Mouse (Mus musculus): ENCODE measurements around the gene Tox3. TPM values are rescaled to one million over a fixed set of nuclear protein-coding genes. Genes with fewer than 3 reads are reported as not detected.

Tox3 gene
- polyA plus RNA-seq, 1 experiment from 2014 or later, result 16.7 TPM

DNA sequence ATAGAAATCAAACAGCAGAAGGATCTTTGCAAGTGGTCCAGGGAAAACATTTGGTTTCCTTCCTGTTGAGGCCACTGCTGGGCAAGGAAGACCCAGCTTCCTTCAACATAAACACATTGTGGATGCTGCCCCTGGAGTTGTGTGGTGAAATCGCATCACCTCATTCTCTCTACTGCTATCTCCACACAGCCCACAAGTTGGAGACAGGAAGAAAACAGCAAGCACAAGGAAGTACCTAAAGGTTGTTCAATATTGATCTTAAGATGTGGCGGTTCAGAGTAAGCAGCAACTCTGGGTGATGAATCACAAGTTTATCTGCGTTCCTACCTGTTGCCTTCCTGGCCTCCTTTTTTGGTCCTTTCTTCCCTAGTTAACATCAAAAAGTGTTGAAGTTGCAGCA lies 6.6 kb upstream of the Tox3 start:
- Histone ChIP-seq H3K9me3 (ENCODE audit: control insufficient read depth, low read length) (no peaks in the 10 kb centered on the region), H3K4me1 (replicated peaks; ENCODE audit: control insufficient read depth, insufficient read depth, low read length) (peaks cover 12% of the 10 kb centered on the region), H3K4me2 (ENCODE audit: low read length) (no peak overlapping the region), H3K27ac (ENCODE audit: low read length) (no peak overlapping the region), H3K9ac (replicated peaks; ENCODE audit: low read depth, low read length) (no peak overlapping the region), H3K27me3 (replicated peaks; ENCODE audit: control insufficient read depth, insufficient read depth, low read length) (no peaks in the 10 kb centered on the region), H3K4me3 (replicated peaks; ENCODE audit: low read length) (no peak overlapping the region), H3K36me3 (ENCODE audit: control insufficient read depth, insufficient read depth) (no peaks in the 10 kb centered on the region)
- WGBS, result 86% methylated on average over 3 of the region's 3 CpGs
- ATAC-seq, result no peak

GRCm38 (mm10) chr8:90353960-90354540 lies 5.9 kb upstream of the Tox3 start:
- H3K4me1 ChIP-seq (replicated peaks; ENCODE audit: control insufficient read depth, insufficient read depth, low read length), result peaks cover 14% of the 10 kb centered on the region
- no peak overlapping the region for H3K27ac ChIP-seq (ENCODE audit: low read length)
- 17% methylated on average over 16 of the region's 16 CpGs for WGBS
- H3K27me3 ChIP-seq (replicated peaks; ENCODE audit: control insufficient read depth, insufficient read depth, low read length), result no peaks in the 10 kb centered on the region
- peak overlapping the region; percentile 23 for H3K4me2 ChIP-seq (ENCODE audit: low read length)
- no peak overlapping the region for H3K4me3 ChIP-seq (replicated peaks; ENCODE audit: low read length)
- ATAC-seq, result no peak
- no peak overlapping the region for H3K9ac ChIP-seq (replicated peaks; ENCODE audit: low read depth, low read length)
- H3K36me3 ChIP-seq (ENCODE audit: control insufficient read depth, insufficient read depth), result no peaks in the 10 kb centered on the region
- H3K9me3 ChIP-seq (ENCODE audit: control insufficient read depth, low read length), result no peaks in the 10 kb centered on the region

DNA sequence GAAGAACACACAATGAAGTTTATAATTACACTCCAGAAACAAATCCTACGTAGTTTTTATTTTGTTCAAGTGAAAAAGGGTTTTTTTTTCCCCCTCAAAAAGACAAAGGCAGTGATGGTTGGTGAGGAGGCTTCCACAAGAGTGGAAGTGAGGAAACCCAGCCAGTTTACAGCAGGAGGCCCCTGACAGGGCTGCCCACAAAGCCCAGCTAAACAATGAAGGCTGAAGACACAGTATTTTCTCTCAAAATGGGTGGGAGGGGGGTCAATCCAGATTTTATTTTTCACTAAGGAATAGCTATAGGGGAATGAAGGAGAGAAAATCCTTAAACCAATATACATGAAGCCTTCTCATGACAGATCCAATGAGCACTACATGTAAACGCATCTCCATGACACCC lies 5.4 kb upstream of the Tox3 start:
- ATAC-seq, result no peak
- Histone ChIP-seq H3K9ac (replicated peaks; ENCODE audit: low read depth, low read length) (no peak overlapping the region), H3K27me3 (replicated peaks; ENCODE audit: control insufficient read depth, insufficient read depth, low read length) (no peaks in the 10 kb centered on the region), H3K4me3 (replicated peaks; ENCODE audit: low read length) (no peak overlapping the region), H3K4me1 (replicated peaks; ENCODE audit: control insufficient read depth, insufficient read depth, low read length) (peaks cover 20% of the 10 kb centered on the region), H3K36me3 (ENCODE audit: control insufficient read depth, insufficient read depth) (no peaks in the 10 kb centered on the region), H3K9me3 (ENCODE audit: control insufficient read depth, low read length) (no peaks in the 10 kb centered on the region), H3K27ac (ENCODE audit: low read length) (no peak overlapping the region), H3K4me2 (ENCODE audit: low read length) (no peak overlapping the region)
- WGBS, result 32% methylated on average over 2 of the region's 2 CpGs

GRCm38 (mm10) chr8:90352991-90353390 lies 4.8 kb upstream of the Tox3 start:
- H3K9me3 ChIP-seq (ENCODE audit: control insufficient read depth, low read length), result no peaks in the 10 kb centered on the region
- H3K9ac ChIP-seq (replicated peaks; ENCODE audit: low read depth, low read length), result no peak overlapping the region
- H3K4me2 ChIP-seq (ENCODE audit: low read length), result no peak overlapping the region
- no peaks in the 10 kb centered on the region for H3K36me3 ChIP-seq (ENCODE audit: control insufficient read depth, insufficient read depth)
- 46% methylated on average over 2 of the region's 2 CpGs for WGBS
- H3K27ac ChIP-seq (ENCODE audit: low read length), result no peak overlapping the region
- no peaks in the 10 kb centered on the region for H3K27me3 ChIP-seq (replicated peaks; ENCODE audit: control insufficient read depth, insufficient read depth, low read length)
- H3K4me3 ChIP-seq (replicated peaks; ENCODE audit: low read length), result no peak overlapping the region
- peaks cover 21% of the 10 kb centered on the region for H3K4me1 ChIP-seq (replicated peaks; ENCODE audit: control insufficient read depth, insufficient read depth, low read length)
- ATAC-seq, result no peak

DNA sequence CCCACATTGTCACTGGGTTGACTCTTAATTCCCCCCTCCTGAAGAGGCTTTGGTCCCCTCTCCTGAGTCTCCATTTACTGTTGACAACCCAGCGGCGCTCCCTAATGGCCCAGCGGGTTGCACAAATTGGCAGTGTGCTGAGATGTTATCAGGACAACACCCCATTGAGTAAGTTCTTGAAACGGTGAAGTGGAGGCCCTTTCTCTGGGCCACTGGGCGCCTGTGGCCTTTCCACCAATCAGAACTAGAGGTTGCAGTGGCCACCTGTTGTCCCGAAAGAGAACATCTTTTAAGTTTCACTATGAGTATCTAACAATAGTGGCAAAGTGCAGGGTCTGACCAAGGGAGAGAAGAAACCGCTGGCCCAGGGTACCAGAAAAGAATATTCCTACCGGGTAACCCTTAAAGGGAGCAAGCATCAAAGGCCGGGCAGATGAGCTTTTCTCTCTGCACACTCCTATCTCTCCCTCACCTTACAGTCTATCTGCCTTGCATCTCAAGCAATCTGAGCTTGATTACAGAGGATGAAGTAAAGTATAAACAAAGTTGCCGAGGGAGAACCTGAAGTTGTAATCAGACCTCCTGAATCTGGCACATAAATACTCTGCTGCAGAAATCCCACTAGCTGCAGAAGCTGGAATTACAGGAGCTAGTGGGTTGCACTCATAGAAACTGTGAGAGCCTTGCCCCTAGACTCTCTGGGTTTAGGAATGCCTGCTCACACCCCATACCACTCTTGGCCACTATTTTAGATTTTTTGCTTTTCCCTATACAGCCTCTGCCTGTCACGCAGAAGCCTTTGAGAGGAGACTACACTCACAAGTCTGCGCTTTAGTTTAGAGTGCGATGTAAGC lies 1.8 kb upstream of the Tox3 start:
- H3K4me2 ChIP-seq (ENCODE audit: low read length), result no peak overlapping the region
- H3K9ac ChIP-seq (replicated peaks; ENCODE audit: low read depth, low read length), result no peak overlapping the region
- WGBS, result 19% methylated on average over 13 of the region's 13 CpGs
- H3K27ac ChIP-seq (ENCODE audit: low read length), result no peak overlapping the region
- H3K36me3 ChIP-seq (ENCODE audit: control insufficient read depth, insufficient read depth), result no peaks in the 10 kb centered on the region
- peaks cover 40% of the 10 kb centered on the region for H3K4me1 ChIP-seq (replicated peaks; ENCODE audit: control insufficient read depth, insufficient read depth, low read length)
- ATAC-seq, result peak; percentile 15; the same call in 1 of the 2 replicates
- H3K27me3 ChIP-seq (replicated peaks; ENCODE audit: control insufficient read depth, insufficient read depth, low read length), result no peaks in the 10 kb centered on the region
- no peaks in the 10 kb centered on the region for H3K9me3 ChIP-seq (ENCODE audit: control insufficient read depth, low read length)
- H3K4me3 ChIP-seq (replicated peaks; ENCODE audit: low read length), result no peak overlapping the region

DNA sequence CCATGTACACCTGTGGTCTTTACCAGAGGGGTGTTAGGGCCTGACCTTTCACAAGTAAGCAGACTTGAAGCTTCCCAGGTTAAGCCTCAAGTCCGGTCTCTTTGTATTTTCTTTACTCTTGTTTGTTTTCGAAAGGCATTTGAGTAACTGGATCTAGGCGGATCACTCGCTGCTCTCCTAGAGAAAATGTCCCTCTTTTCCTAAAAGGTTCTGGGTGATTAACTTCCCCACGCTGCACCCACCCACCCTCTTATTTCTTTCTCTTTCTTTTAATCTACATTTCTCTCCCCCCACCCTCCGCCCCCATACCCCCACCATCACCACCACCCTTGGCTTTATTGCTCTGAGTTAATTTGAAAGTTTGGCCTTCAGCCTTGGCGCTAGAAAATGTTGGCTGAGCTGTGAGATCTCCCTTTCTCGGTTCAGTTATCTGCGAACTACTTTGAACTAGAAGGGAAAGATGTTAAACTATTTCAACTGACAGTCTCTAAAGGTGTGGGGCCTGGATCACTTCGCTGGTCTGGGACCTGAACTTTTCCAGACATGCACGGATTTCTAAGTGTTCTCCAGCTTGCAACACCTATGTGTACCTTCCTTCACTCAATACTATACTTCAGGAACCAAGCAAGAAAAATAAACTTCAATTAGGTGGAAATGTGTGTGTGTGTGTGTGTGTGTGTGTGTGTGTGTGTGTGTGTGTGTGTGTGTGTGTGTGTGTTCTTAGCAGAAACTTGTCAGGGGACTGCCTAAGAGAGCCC lies 962 bp upstream of the Tox3 start:
- ATAC-seq, result no peak
- H3K4me1 ChIP-seq (replicated peaks; ENCODE audit: control insufficient read depth, insufficient read depth, low read length), result peaks cover 38% of the 10 kb centered on the region

DNA sequence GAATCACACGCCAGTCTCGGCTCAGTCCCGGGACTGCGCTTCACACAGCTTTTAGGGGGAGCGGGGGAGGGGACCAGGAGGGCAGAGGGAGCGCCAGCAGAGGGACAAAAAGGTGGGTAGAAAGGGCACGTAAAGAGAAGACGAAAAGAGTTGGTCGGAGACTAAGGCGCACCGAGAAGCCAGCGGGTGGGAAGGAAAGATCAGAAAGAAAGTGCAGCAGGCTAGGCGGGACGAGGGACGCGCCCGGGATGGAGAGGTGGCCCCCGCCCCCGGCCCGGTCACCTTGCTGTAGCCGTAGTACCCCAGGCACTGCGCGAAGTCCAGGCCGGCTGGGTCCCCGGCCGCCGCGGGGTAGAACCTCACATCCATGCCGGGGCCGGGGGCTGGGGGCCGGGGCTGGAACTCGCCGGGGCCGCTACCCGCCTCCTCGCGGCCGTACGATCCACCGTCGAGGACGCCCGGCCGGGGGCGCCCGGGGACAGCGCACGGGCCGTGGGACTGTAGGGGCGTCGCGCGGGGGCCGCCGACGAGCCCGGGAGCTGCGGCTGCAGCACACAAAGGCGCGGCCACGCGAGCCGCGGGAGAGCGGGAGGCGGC lies 464 bp downstream of the Tox3 start:
- H3K4me1 ChIP-seq (replicated peaks; ENCODE audit: control insufficient read depth, insufficient read depth, low read length), result peaks cover 32% of the 10 kb centered on the region
- under 1% methylated on average over 51 of the region's 66 CpGs for WGBS
- H3K36me3 ChIP-seq (ENCODE audit: control insufficient read depth, insufficient read depth), result no peaks in the 10 kb centered on the region

More for the DNA sequence above, 962 bp upstream of the Tox3 start:
- H3K27ac ChIP-seq (ENCODE audit: low read length), result peak overlapping the region; percentile 93
- no peaks in the 10 kb centered on the region for H3K9me3 ChIP-seq (ENCODE audit: control insufficient read depth, low read length)
- 9% methylated on average over 11 of the region's 11 CpGs for WGBS
- H3K36me3 ChIP-seq (ENCODE audit: control insufficient read depth, insufficient read depth), result no peaks in the 10 kb centered on the region
- H3K27me3 ChIP-seq (replicated peaks; ENCODE audit: control insufficient read depth, insufficient read depth, low read length), result no peaks in the 10 kb centered on the region
- H3K4me2 ChIP-seq (ENCODE audit: low read length), result peak overlapping the region; percentile 62
- peak overlapping the region; percentile 79 for H3K4me3 ChIP-seq (replicated peaks; ENCODE audit: low read length)
- H3K9ac ChIP-seq (replicated peaks; ENCODE audit: low read depth, low read length), result peak overlapping the region; percentile 96

DNA sequence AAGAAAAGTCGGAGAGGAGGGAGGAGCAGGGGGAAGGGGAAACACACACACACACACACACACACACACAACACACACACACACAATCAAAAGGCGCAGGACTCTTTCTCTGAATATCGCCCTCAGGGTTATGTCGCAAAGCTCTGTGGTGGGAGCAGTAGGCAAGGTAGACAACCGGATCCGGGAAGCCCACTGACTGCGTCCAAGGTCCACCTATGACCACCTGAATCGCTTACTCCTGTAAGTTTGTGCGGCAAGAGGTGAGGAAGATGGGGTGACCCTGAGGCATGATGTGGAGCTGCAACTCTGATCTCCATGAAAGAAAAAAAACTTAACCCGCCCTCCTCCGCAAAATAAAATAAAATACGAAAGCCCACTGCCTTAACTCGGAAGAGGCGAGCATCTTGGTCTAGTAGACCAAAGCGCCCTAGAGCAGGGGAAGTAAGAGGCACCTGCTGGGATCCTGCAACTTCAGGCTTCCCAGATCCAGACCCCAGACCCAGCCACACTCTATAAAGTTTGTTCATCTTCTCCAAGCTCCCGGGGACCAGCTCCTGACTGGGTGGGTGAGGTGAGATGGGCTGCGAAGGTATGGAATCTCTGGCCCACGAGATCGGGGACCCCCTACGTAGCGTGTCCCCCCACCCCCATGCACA lies 1.1 kb downstream of the Tox3 start:
- ATAC-seq, result no peak
- WGBS, result under 1% methylated on average over 21 of the region's 21 CpGs
- peaks cover 32% of the 10 kb centered on the region for H3K4me1 ChIP-seq (replicated peaks; ENCODE audit: control insufficient read depth, insufficient read depth, low read length)
- peak overlapping the region; percentile 62 for H3K4me2 ChIP-seq (ENCODE audit: low read length)
- H3K9me3 ChIP-seq (ENCODE audit: control insufficient read depth, low read length), result no peaks in the 10 kb centered on the region
- peak overlapping the region; percentile 96 for H3K9ac ChIP-seq (replicated peaks; ENCODE audit: low read depth, low read length)
- peak overlapping the region; percentile 93 for H3K27ac ChIP-seq (ENCODE audit: low read length)
- H3K36me3 ChIP-seq (ENCODE audit: control insufficient read depth, insufficient read depth), result no peaks in the 10 kb centered on the region
- H3K27me3 ChIP-seq (replicated peaks; ENCODE audit: control insufficient read depth, insufficient read depth, low read length), result no peaks in the 10 kb centered on the region
- H3K4me3 ChIP-seq (replicated peaks; ENCODE audit: low read length), result peak overlapping the region; percentile 79

More for the DNA sequence above, 464 bp downstream of the Tox3 start:
- Histone ChIP-seq H3K27ac (ENCODE audit: low read length) (peak overlapping the region; percentile 93), H3K9me3 (ENCODE audit: control insufficient read depth, low read length) (no peaks in the 10 kb centered on the region), H3K27me3 (replicated peaks; ENCODE audit: control insufficient read depth, insufficient read depth, low read length) (no peaks in the 10 kb centered on the region), H3K9ac (replicated peaks; ENCODE audit: low read depth, low read length) (peak overlapping the region; percentile 96), H3K4me3 (replicated peaks; ENCODE audit: low read length) (peak overlapping the region; percentile 79), H3K4me2 (ENCODE audit: low read length) (peak overlapping the region; percentile 62)
- ATAC-seq, result peak; percentile 54

All from forebrain, embryonic 16.5 days (tissue).